Mouse (Mus musculus): ENCODE measurements around the gene Olfr394.
"Not testable (repeated sequence)": the region's sequence is repeated elsewhere in the genome, so short reads cannot be mapped to it uniquely, and the experiment has no call there.

The Olfr394 gene

DNA sequence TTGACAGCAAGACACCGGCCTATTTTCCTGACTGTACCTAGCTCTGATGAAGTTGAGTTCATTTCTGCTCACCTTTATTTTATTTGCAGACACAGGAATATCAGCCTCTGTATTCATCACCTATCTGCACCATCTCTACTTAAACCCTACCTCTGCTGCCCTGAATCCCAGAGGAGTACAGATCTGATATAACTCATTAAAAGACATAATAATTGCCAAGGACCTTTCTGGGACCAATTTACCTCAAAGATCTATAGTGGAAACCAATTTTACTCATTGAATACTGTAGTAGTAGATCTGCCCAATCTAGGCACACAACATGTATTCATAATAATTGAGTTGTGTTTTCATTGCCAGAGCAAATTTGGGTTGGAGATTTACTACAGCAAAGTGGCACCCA, at the start of gene Olfr394:
Olfr394 (minus strand) TSS at position 101 of the 400 bp plus-strand sequence.
- DNase-seq (ENCODE audit: low spot score), result no peak

DNA sequence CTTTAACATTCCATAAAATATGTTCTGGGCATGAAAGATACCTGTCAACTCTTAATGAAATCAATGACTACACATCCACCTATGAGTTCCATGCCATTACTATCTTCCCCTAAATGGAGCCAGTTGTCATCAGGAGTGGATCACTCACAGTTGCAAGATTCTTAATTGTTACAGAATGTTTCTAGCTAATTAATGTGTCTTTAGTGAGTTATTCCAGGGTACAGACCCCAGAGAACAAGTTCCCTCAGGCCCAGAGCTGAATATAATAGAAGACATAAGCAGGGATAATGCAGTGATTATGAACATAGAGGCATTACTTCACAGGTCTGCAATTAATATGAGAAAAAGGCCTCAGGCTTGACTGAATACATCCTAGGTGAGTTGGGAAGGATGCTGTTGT, 45.8 kb upstream of the Olfr394 start, which contains the start of gene Olfr23:
Olfr23 (plus strand) TSS at position 301 of the 400 bp plus-strand sequence.
- no peak for DNase-seq (ENCODE audit: low spot score)

DNA sequence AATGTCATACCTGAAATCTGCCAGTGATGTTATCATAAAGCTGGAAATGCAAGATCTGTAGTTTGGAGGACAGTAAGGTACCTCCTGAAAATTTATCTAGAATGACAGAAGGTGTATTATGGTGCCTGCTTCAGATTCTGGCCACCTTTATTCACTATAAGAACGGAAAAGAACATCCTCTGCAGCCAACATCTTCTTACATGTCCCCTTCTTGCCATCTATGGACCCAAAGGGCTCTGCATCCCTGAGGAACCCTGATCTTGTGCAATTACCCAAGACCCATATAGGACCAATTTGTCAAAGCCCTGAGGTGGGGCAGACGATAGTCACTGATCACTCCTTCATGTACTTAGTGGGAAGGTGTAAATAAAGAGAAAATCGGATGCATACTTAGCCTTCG, 18.6 kb upstream of the Olfr394 start, which contains the start of gene Olfr395:
Olfr395 (minus strand) TSS at position 101 of the 400 bp plus-strand sequence.
- not testable (repeated sequence) for DNase-seq (ENCODE audit: low spot score)

DNA sequence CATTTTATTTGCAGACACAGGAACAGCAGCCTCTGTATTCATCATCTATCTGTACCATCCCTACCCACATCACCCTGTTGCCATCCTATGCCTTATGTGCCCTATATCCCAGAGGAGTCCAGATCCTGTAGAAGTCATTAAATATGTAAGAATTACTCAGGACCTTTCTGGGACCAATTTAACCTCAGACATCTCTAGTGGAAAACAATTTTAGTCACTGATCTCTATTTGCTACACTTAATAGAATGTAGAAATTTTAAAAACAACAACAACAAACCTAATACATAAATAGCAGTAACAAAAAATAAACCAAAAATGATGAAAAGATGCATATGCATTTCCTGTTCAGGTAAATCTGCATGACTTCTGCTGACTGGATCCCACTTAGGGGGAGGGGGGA, 39.2 kb downstream of the Olfr394 start, which contains the start of gene Olfr393:
Olfr393 (minus strand) TSS at position 101 of the 400 bp plus-strand sequence.
- no peak for DNase-seq (ENCODE audit: low spot score)

Data from T-cell, adult 2 months (primary cell).